In the genomic region with DNA sequence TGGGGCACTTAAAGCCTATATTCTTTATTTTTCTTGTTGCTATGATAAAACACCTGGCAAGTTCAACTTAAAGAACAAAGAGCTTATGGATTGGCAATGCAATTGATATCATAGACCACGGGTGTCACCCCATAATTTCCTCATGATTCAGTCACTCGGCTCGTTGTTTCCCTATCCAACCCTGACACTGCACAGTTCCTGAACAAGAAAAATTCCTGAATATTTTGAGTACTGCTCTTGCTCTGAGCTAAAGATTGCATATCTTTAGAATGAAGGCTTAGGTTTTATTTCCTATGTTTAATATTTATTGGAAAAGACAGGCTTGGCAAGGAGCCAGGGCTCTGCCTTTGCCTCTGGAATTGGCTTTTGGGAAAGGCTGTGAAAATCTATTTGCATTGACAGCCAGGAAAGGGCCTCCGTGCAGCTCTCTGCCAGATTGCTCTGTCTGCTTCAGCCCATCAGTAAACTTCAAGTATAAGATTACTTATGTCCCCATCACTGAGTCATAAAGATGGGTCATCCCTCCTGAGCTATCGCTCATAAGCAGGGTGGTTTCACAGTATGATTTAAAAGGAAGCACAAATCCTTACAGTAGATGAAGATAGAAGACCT, we compare ENCODE assay signal across 10 mouse cellular contexts.
DNase-seq lines count a peak whose midpoint lies in the region; ATAC-seq lines count a peak whose summit lies in the region.
"Had no signal": no experiment of that assay in that cellular context is flagged by ENCODE, and none has a peak within 500 bp of the region (broad histone marks: within the 10 kb centered on the region; RNA-seq: fewer than 3 reads in every experiment).

No protein-coding gene starts in this region.

- no peak overlapping the region for H3K27ac ChIP-seq in hindbrain, embryonic 11.5 days (ENCODE audit: low read depth, low read length)
- H3K27ac ChIP-seq in hindbrain, embryonic 10.5 days: no peak overlapping the region
- H3K27ac ChIP-seq in hindbrain, embryonic 13.5 days: peak overlapping the region; percentile 73
- H3K27ac ChIP-seq: heart, embryonic 15.5 days; stomach, embryonic 15.5 days had no signal

- H3K9me3 ChIP-seq in hindbrain, embryonic 11.5 days (ENCODE audit: control insufficient read depth, low read length): no peaks in the 10 kb centered on the region
- no peaks in the 10 kb centered on the region for H3K9me3 ChIP-seq in hindbrain, embryonic 10.5 days
- no peaks in the 10 kb centered on the region for H3K9me3 ChIP-seq in hindbrain, embryonic 13.5 days
- H3K9me3 ChIP-seq: heart, embryonic 15.5 days; stomach, embryonic 15.5 days had no signal

- no peaks in the 10 kb centered on the region for H3K27me3 ChIP-seq in hindbrain, embryonic 11.5 days (ENCODE audit: control insufficient read depth, insufficient read depth, low read length)
- H3K27me3 ChIP-seq in hindbrain, embryonic 10.5 days (ENCODE audit: insufficient read depth, poor library complexity, severe bottlenecking): no peaks in the 10 kb centered on the region
- H3K27me3 ChIP-seq in hindbrain, embryonic 13.5 days: no peaks in the 10 kb centered on the region
- H3K27me3 ChIP-seq: heart, embryonic 15.5 days; stomach, embryonic 15.5 days had no signal

- H3K36me3 ChIP-seq in hindbrain, embryonic 11.5 days (ENCODE audit: control insufficient read depth, insufficient read depth, low read length): no peaks in the 10 kb centered on the region
- no peaks in the 10 kb centered on the region for H3K36me3 ChIP-seq in hindbrain, embryonic 10.5 days
- H3K36me3 ChIP-seq in hindbrain, embryonic 13.5 days: no peaks in the 10 kb centered on the region
- H3K36me3 ChIP-seq: heart, embryonic 15.5 days; stomach, embryonic 15.5 days had no signal

- no peak overlapping the region for H3K4me2 ChIP-seq in hindbrain, embryonic 11.5 days (replicated peaks; ENCODE audit: low read depth, low read length)
- no peak overlapping the region for H3K4me2 ChIP-seq in hindbrain, embryonic 13.5 days
- H3K4me2 ChIP-seq: heart, embryonic 15.5 days; stomach, embryonic 15.5 days had no signal

- 76% methylated on average over 5 of the region's 5 CpGs for WGBS in hindbrain, embryonic 11.5 days
- whole genome bisulfite sequencing in hindbrain, embryonic 10.5 days: 84% methylated on average over 5 of the region's 5 CpGs
- 49% methylated on average over 5 of the region's 5 CpGs for WGBS in hindbrain, embryonic 13.5 days

- DNase-seq in hindbrain, embryonic 11.5 days (ENCODE audit: low spot score): peak; percentile 23
- DNase-seq in hindbrain, embryonic 10.5 days (ENCODE audit: low spot score): no peak
- peak; percentile 25 for DNase-seq in right cerebral cortex, postnatal 14 days
- no peak for DNase-seq in right cerebral cortex, postnatal 36 days (ENCODE audit: low spot score in 2 of 2)
- DNase-seq in gastrocnemius, postnatal 10 days: no peak
- DNase-seq in adrenal gland, adult 8-10 months: no peak
- no peak for DNase-seq in adrenal gland, adult 2 months

- no peak for ATAC-seq in hindbrain, embryonic 11.5 days (ENCODE audit: low FRiP score)
- ATAC-seq in hindbrain, embryonic 13.5 days (ENCODE audit: low FRiP score): no peak

- H3K4me1 ChIP-seq in hindbrain, embryonic 11.5 days (replicated peaks; ENCODE audit: control insufficient read depth, insufficient read depth, low read length): 0 out of 2 replicates have a peak, but pooled peaks cover 2% of the 10 kb centered on the region
- H3K4me1 ChIP-seq in hindbrain, embryonic 10.5 days (replicated peaks): peaks cover 3% of the 10 kb centered on the region; the same call in 1 of the 2 replicates
- H3K4me1 ChIP-seq in hindbrain, embryonic 13.5 days (replicated peaks): peaks cover 36% of the 10 kb centered on the region
- H3K4me1 ChIP-seq: stomach, embryonic 15.5 days had no signal

- H3K9ac ChIP-seq in hindbrain, embryonic 11.5 days (ENCODE audit: low read depth, low read length): no peak overlapping the region
- H3K9ac ChIP-seq in hindbrain, embryonic 13.5 days: no peak overlapping the region
- H3K9ac ChIP-seq: heart, embryonic 15.5 days; stomach, embryonic 15.5 days had no signal

- H3K4me3 ChIP-seq in hindbrain, embryonic 11.5 days (ENCODE audit: low read depth, low read length): no peak overlapping the region
- H3K4me3 ChIP-seq in hindbrain, embryonic 10.5 days: no peak overlapping the region
- no peak overlapping the region for H3K4me3 ChIP-seq in hindbrain, embryonic 13.5 days
- H3K4me3 ChIP-seq: heart, embryonic 15.5 days; stomach, embryonic 15.5 days had no signal

Comparison
In these comparisons a context has a peak if more than half of its experiments do, and no peak if none do; other contexts are left out.
1. DNase-seq: peak in hindbrain, embryonic 11.5 days (single experiment) and right cerebral cortex, postnatal 14 days (single experiment); none in hindbrain, embryonic 10.5 days (single experiment), right cerebral cortex, postnatal 36 days (0 of 2), gastrocnemius, postnatal 10 days (single experiment), adrenal gland, adult 8-10 months (single experiment) and adrenal gland, adult 2 months (single experiment).